Mouse (Mus musculus): Measurements from ENCODE around the gene Rel.

DNA sequence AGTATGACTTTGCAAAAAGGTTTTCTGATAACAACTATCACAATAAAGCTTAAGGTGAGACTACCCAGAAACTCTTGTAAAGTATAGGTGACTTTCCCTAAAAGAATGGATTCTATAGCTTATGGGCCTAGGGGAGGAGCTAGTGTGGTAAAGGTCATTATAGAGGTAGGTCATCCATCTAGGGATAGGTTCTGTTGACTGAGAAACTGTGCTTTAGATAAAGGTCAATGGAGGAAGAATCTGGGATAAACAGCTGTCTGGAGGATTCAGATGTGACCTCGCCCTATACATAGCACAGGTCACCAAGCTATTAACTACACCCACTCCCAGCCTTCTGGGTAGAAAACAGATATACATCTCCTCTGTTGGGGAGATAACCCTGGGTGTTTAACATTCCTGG, 31.5 kb upstream of the Rel start:
- TF ChIP-seq POLR2A (IDR thresholded peaks at IDR 0.05; ENCODE audit: low read depth, low read length) (no peak), CTCF (IDR thresholded peaks at IDR 0.05; ENCODE audit: borderline replicate concordance, insufficient read depth, low read length) (no peak)

All from embryonic fibroblast, embryonic 13.5 days (primary cell).